Mouse (Mus musculus) left cerebral cortex, adult 9 months (tissue): ENCODE measurements at regions not wholly inside any gene's neighbourhood (a gene's known extent, or its start where the extent isn't known, plus 50 kb on each side); places are given as distances from the start of the nearest gene placed in this dataset.

Experiments used
- DNase-seq, 2 experiments: peaks; one replicate each; pipeline ENCODE4 v3.0.0; 2022; ENCODE audit warnings: low spot score in 2 of 2

GRCm38 (mm10) chr13:72023666-72024065, 60.1 kb upstream of the Irx1 start:
- no peak for DNase-seq

- DNase-seq = no peak
Measured at GRCm38 (mm10) chr13:72043930-72044470, 80.5 kb upstream of the Irx1 start.

GRCm38 (mm10) chr13:72056469-72056868, 92.9 kb upstream of the Irx1 start:
- DNase-seq = no peak

- DNase-seq = no peak
Measured at GRCm38 (mm10) chr13:72061659-72062058, 98.1 kb upstream of the Irx1 start.

GRCm38 (mm10) chr13:72063278-72063761, 99.8 kb upstream of the Irx1 start:
- DNase-seq = no peak

GRCm38 (mm10) chr13:72096585-72096984, 133.1 kb upstream of the Irx1 start:
- no peak for DNase-seq

- DNase-seq = no peak
Measured at GRCm38 (mm10) chr13:72097268-72097667, 133.7 kb upstream of the Irx1 start.

- no peak for DNase-seq
Measured at GRCm38 (mm10) chr13:72097811-72098210, 134.3 kb upstream of the Irx1 start.

GRCm38 (mm10) chr13:72100741-72101140, 137.2 kb upstream of the Irx1 start:
- DNase-seq = no peak

GRCm38 (mm10) chr13:72108666-72109065, 145.1 kb upstream of the Irx1 start:
- no peak for DNase-seq

- DNase-seq = no peak
Measured at GRCm38 (mm10) chr13:72113942-72114341, 150.4 kb upstream of the Irx1 start.

GRCm38 (mm10) chr13:72114776-72115663, 151.5 kb upstream of the Irx1 start:
- no peak for DNase-seq

GRCm38 (mm10) chr13:72120467-72120866, 156.9 kb upstream of the Irx1 start:
- DNase-seq = no peak

GRCm38 (mm10) chr13:72120911-72121553, 157.5 kb upstream of the Irx1 start:
- no peak for DNase-seq

GRCm38 (mm10) chr13:72121554-72122229, 158.2 kb upstream of the Irx1 start:
- DNase-seq = no peak

- no peak for DNase-seq
Measured at GRCm38 (mm10) chr13:72122230-72122627, 158.7 kb upstream of the Irx1 start.

GRCm38 (mm10) chr13:72128306-72128705, 164.8 kb upstream of the Irx1 start:
- DNase-seq = no peak

GRCm38 (mm10) chr13:72131341-72131740, 167.8 kb upstream of the Irx1 start:
- no peak for DNase-seq

- no peak for DNase-seq
Measured at GRCm38 (mm10) chr13:72134101-72134768, 170.7 kb upstream of the Irx1 start.

GRCm38 (mm10) chr13:72166225-72166624, 202.7 kb upstream of the Irx1 start:
- DNase-seq = no peak

- no peak for DNase-seq
Measured at GRCm38 (mm10) chr13:72167434-72167833, 203.9 kb upstream of the Irx1 start.

- no peak for DNase-seq
Measured at GRCm38 (mm10) chr13:72183636-72184035, 220.1 kb upstream of the Irx1 start.
